Mouse (Mus musculus): ENCODE measurements at regions not wholly inside any gene's neighbourhood (a gene's known extent, or its start where the extent isn't known, plus 50 kb on each side); places are given as distances from the start of the nearest gene placed in this dataset.

GRCm38 (mm10) chr1:34642304-34642893, 62.9 kb downstream of the Amer3 start:
- peak; percentile 50 to 74 for DNase-seq (ENCODE audit: low spot score in 2 of 2)

- peak; percentile 44 to 54 for DNase-seq (ENCODE audit: low spot score in 2 of 2)
Observed at GRCm38 (mm10) chr1:34653963-34654644, 74.6 kb downstream of the Amer3 start.

GRCm38 (mm10) chr1:34657481-34657880, 78.0 kb downstream of the Amer3 start:
- DNase-seq (ENCODE audit: low spot score in 2 of 2): no peak

GRCm38 (mm10) chr1:34663875-34664547, 84.6 kb downstream of the Amer3 start:
- peak in 1 of 2 experiments; percentile 34 for DNase-seq (ENCODE audit: low spot score in 2 of 2)

DNA sequence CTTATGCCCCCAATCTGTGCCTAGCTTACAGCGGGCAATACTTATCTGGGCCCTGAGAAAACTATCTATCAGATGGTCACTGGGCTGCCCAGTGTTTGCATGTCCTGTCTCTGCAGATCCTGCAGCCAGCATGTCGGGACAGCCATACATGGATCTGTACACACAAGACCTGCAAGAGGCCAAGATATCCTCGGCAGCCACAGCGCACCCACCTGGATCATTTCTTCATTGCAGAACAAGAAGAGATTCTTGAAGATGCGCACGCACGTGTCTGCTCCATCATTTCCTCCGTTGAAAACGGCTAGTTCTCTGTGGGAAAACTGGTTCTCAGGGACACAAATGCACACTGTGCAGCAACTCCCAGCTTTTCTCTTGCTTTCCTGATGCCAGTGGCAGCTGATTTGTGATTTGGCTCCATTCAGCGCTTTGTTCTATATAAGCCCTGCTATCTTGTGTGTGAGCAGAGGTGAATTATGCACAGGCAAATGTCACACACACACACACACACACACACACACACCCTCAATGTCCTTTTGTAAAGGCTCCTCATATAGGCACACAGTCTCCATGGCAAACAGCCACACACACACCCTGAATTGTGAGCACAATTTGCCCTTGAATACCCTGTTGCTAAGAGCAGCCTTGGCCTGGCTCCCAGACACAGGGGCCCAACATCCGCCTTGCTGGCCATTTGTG, 85.5 kb downstream of the Amer3 start:
- peak; percentile 25 to 50 for DNase-seq (ENCODE audit: low spot score in 2 of 2)

GRCm38 (mm10) chr1:34665512-34665854, 86.0 kb downstream of the Amer3 start:
- no peak for DNase-seq (ENCODE audit: low spot score in 2 of 2)

- peak in 1 of 2 experiments; percentile 14 for DNase-seq (ENCODE audit: low spot score in 2 of 2)
Observed at GRCm38 (mm10) chr1:34666226-34666662, 86.8 kb downstream of the Amer3 start.

DNA sequence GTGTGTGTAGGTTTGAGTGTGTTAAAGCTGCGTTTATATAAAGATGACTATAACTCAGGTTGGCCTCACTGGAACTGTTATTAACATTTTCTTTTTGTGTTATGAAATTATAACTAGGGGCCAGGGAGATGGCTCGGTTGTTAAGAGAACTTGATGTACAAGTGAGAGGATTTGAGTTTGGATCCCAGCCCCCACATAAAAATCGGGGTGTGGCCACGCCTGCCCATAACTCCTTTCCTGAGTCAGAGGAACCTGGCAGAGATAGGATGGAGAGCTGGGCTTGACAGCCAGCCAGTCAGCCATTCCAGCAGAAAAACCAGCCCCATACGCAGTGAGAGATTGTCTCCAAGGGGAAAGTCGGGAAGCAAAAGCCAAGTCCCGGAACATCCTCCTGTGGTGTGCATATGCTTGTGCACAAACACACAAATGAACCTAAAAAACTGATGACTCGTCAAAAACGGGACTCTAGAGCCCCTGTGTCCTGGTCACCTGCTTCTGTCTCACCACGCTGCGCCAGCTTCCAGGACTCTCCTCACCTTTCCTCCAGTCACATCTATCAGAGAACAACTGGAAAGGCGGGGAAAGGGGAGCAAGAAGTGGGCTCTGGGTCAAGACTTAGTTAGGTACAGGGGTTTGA, 97.8 kb downstream of the Amer3 start:
- DNase-seq (ENCODE audit: low spot score in 2 of 2): no peak

DNA sequence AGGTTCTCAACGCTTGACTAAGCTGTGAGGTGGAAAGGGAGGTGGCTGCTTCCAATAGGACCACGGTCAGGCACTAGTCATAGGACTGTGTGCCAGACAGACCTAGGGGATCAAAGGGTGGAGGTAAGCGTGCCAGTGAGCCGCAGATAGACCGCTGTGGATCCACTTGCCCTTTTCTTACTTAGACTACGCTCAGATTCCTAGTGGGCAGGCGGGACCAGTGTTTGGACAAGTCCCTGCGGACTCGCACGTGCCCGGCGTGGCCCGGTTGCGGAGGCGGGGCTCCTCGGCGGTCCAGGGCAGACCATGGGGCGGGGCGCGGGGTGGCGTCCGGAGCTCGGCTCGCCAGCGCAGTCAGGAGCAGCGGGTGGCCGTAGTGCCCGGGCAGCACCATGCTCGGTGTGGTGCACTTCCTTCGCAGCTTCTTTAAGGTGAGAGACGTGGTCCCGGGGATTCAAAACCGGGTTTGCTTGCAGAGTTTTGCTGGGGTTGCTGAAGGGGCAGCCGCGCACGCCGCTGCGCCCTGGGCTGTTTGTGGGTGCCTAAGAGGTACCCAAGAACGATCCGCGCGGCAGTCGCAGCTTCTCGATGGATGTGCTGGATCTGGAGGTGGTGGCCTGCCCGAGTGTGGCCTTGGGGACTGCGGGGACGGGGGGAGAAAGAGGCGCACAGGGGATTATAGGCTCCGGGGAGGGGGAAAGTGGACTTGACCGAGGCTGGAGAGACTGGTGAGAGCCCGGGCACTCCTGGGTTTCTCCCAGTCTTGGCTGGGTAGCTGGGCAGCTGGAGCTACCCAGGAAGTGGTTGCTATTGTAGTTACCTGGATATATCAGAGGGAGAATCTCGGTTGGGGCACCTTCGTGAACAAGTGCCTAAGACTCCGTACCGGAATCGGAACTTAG, 98.6 kb downstream of the Amer3 start:
- DNase-seq (ENCODE audit: low spot score in 2 of 2): peak; percentile 14 to 38

DNA sequence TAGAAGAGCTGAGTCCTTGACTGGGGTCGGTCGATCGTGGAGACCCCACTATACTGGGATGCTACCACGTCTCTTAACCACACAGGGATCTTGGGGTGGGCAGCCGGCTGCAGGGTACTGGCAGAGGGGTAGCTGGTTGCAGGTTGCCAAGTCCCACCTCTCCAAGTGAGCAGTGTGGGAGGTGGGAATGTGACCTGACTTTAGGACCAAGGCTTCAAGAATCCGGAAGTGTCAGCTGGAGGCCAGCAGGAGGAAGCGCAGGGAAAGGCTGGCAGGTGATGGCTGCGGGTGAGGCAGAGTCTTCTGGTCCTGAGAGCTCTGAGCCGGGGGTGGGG, 99.2 kb downstream of the Amer3 start:
- DNase-seq (ENCODE audit: low spot score in 2 of 2): no peak

- DNase-seq (ENCODE audit: low spot score in 2 of 2): no peak
Observed at GRCm38 (mm10) chr1:34686539-34686938, 107.1 kb downstream of the Amer3 start.

- DNase-seq (ENCODE audit: low spot score in 2 of 2): no peak
Observed at GRCm38 (mm10) chr1:34696533-34696932, 117.1 kb downstream of the Amer3 start.

- peak; percentile 59 to 66 for DNase-seq (ENCODE audit: low spot score in 2 of 2)
Observed at GRCm38 (mm10) chr1:34700237-34701030, 121.0 kb downstream of the Amer3 start.

DNA sequence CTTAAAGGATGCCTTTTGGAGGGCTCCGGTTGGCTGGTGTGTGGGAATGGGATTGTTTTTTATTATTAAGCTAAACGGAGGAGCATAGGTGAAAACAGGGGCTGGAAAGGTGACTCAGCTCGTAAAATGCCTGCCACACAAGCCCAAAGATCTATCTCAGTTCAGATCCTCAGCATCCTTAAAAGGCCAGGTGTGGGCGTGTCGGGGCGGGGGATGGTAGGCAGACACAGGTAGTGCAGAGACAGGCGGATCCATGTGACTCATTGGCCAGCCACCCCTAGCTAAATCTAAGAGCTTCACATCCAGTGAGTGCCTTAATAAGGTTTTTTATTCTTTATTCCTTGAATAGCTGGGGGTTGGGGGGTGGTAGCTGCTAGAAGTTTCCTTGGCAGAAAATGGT, 122.0 kb downstream of the Amer3 start:
- DNase-seq (ENCODE audit: low spot score in 2 of 2): no peak

- peak; percentile 7 to 13 for DNase-seq (ENCODE audit: low spot score in 2 of 2)
Observed at GRCm38 (mm10) chr1:34709089-34709488, 129.6 kb downstream of the Amer3 start.

DNA sequence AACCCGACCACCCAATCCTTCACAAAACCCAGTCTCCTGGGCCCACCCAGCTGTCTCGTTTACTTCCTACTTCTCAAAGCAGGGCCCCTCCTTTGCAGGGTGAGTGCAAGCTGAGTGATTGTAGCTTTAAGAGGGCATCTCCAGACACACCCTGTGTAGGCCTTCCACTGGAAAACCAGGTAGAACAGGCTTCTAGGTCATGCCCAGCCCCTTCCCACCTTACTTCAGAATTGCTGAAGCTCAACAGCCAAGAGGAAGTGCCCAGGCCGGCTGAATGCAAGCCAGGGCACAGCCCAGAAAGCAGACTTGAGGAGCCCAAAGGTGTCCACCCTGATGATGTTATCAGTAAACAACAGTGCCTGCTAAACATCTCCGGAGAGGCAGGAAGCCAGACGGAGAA, 120.2 kb downstream of the Fam168b start:
- DNase-seq (ENCODE audit: low spot score in 2 of 2): no peak

GRCm38 (mm10) chr1:34732156-34732555, 110.7 kb downstream of the Fam168b start:
- DNase-seq (ENCODE audit: low spot score in 2 of 2): no peak

- no peak for DNase-seq (ENCODE audit: low spot score in 2 of 2)
Observed at GRCm38 (mm10) chr1:34733026-34733913, 109.6 kb downstream of the Fam168b start.

- DNase-seq (ENCODE audit: low spot score in 2 of 2): peak; percentile 85
Observed at GRCm38 (mm10) chr1:34738386-34739067, 104.3 kb downstream of the Fam168b start.
